Mouse (Mus musculus) T-helper 17 cell (primary cell): ENCODE measurements around the gene 4930455H04Rik.

Experiments used
- in situ Hi-C, 2 experiments: fragments of 300-600 bp; cut with MboI, MseI; formaldehyde crosslinking; loops; 1 replicate in 1 of 2; 2 replicates in 1 of 2; pipeline ENCODE4 v1.15.1; 2025; ENCODE audit warnings: high pct_unique_total_duplicates in 2 of 2

4930455H04Rik gene

GRCm38 (mm10) chr3:116966800-116967199, 1.3 kb upstream of the 4930455H04Rik start:
- in situ Hi-C loops = no loop called here

- in situ Hi-C loops = no loop called here
Measured at GRCm38 (mm10) chr3:116967436-116967835, 631 bp upstream of the 4930455H04Rik start.

- in situ Hi-C loops = no loop called here
Measured at GRCm38 (mm10) chr3:116968540-116968997, 502 bp downstream of the 4930455H04Rik start, which contains the start of gene Palmd. TSS of gene Palmd (minus strand) at chr3:116968987.

- in situ Hi-C loops = no loop called here
Measured at GRCm38 (mm10) chr3:116969003-116969402, 936 bp downstream of the 4930455H04Rik start.

- in situ Hi-C loops = no loop called here
Measured at GRCm38 (mm10) chr3:116969786-116970185, 1.7 kb downstream of the 4930455H04Rik start.

GRCm38 (mm10) chr3:116981811-116982575, 13.9 kb downstream of the 4930455H04Rik start:
- in situ Hi-C loops = no loop called here

- in situ Hi-C loops = no loop called here
Measured at GRCm38 (mm10) chr3:116985042-116985455, 17.0 kb downstream of the 4930455H04Rik start.

- in situ Hi-C loops = no loop called here
Measured at GRCm38 (mm10) chr3:116985741-116986140, 17.7 kb downstream of the 4930455H04Rik start.

- in situ Hi-C loops = no loop called here
Measured at GRCm38 (mm10) chr3:116986451-116986850, 18.4 kb downstream of the 4930455H04Rik start.

GRCm38 (mm10) chr3:116988221-116988620, 20.2 kb downstream of the 4930455H04Rik start:
- in situ Hi-C loops = no loop called here

- in situ Hi-C loops = no loop called here
Measured at GRCm38 (mm10) chr3:116991180-116991579, 23.1 kb downstream of the 4930455H04Rik start.

- in situ Hi-C loops = no loop called here
Measured at GRCm38 (mm10) chr3:116993011-116993410, 24.9 kb downstream of the 4930455H04Rik start.

- in situ Hi-C loops = no loop called here
Measured at GRCm38 (mm10) chr3:117001686-117002485, 33.8 kb downstream of the 4930455H04Rik start.

GRCm38 (mm10) chr3:117003379-117003778, 35.3 kb downstream of the 4930455H04Rik start:
- in situ Hi-C loops = no loop called here

- in situ Hi-C loops = loop anchor here (5.0 kb wide), 2 partner anchors 51 to 66 kb away; no protein-coding TSS in a partner anchor
Measured at GRCm38 (mm10) chr3:117006636-117007035, 38.6 kb downstream of the 4930455H04Rik start.

GRCm38 (mm10) chr3:117007340-117007739, 39.3 kb downstream of the 4930455H04Rik start:
- in situ Hi-C loops = loop anchor here (5.0 kb wide), 2 partner anchors 50 to 65 kb away; no protein-coding TSS in a partner anchor

- in situ Hi-C loops = no loop called here
Measured at GRCm38 (mm10) chr3:117010182-117010581, 42.1 kb downstream of the 4930455H04Rik start.

GRCm38 (mm10) chr3:117020319-117020718, 52.3 kb downstream of the 4930455H04Rik start:
- in situ Hi-C loops = no loop called here

- in situ Hi-C loops = no loop called here
Measured at GRCm38 (mm10) chr3:117021907-117022306, 53.8 kb downstream of the 4930455H04Rik start.

- in situ Hi-C loops = no loop called here
Measured at GRCm38 (mm10) chr3:117024111-117024510, 56.0 kb downstream of the 4930455H04Rik start.

- in situ Hi-C loops = no loop called here
Measured at GRCm38 (mm10) chr3:117024557-117024956, 56.5 kb downstream of the 4930455H04Rik start.

- in situ Hi-C loops = no loop called here
Measured at GRCm38 (mm10) chr3:117025421-117025820, 57.4 kb downstream of the 4930455H04Rik start.
